Mouse (Mus musculus) midbrain, postnatal 0 days (tissue): ENCODE data around the gene Smo. TPM values are rescaled to one million over a fixed set of nuclear protein-coding genes. Genes with fewer than 3 reads are reported as not detected.

Source experiments
- ATAC-seq: fragments of 200-750 bp; cut with Nextera tagmentation; 2 replicates; pipeline ENCODE4 v1.8.0; 2017; ENCODE audit warnings: moderate number of reproducible peaks, mild to moderate bottlenecking, moderate TSS enrichment, moderate library complexity; ENCODE audit not compliant: low FRiP score
- DNase-seq: peaks from one replicate; pipeline ENCODE4 v3.0.0-alpha.2; 2015; ENCODE audit warnings: low spot score
- H3K27ac ChIP-seq: fragments of 300-500 bp; sonication (generic); 2 replicates; pipeline ENCODE4 v1.5.1; 2014; ENCODE audit warnings: low read depth, mild to moderate bottlenecking, low read length, mixed read lengths
- H3K27me3 ChIP-seq: fragments of 300-500 bp; sonication (generic); 2 replicates; pipeline ENCODE4 v1.6.1; 2014; ENCODE audit warnings: low read length, control low read depth, mixed read lengths; ENCODE audit not compliant: insufficient read depth
- H3K36me3 ChIP-seq: fragments of 300-500 bp; sonication (generic); 2 replicates; pipeline ENCODE4 v1.6.1; 2014; ENCODE audit warnings: low read length, control low read depth, mixed read lengths; ENCODE audit not compliant: insufficient read depth
- H3K4me1 ChIP-seq: fragments of 300-500 bp; sonication (generic); 2 replicates; pipeline ENCODE4 v1.6.1; 2014; ENCODE audit warnings: mild to moderate bottlenecking, control low read depth, antibody characterized with exemption, low read length, mixed read lengths; ENCODE audit not compliant: insufficient read depth
- H3K4me2 ChIP-seq: fragments of 300-500 bp; sonication (generic); 2 replicates; pipeline ENCODE4 v1.6.1; 2014; ENCODE audit warnings: low read depth, mild to moderate bottlenecking, low read length, mixed read lengths; ENCODE audit not compliant: poor library complexity, severe bottlenecking
- H3K4me3 ChIP-seq: fragments of 300-500 bp; sonication (generic); 2 replicates; pipeline ENCODE4 v1.5.1; 2014; ENCODE audit warnings: low read depth, mild to moderate bottlenecking, low read length, moderate library complexity
- H3K9ac ChIP-seq: fragments of 300-500 bp; sonication (generic); replicated peaks from 2 replicates; pipeline ENCODE4 v1.6.1; 2014; ENCODE audit warnings: mild to moderate bottlenecking, low read length, moderate library complexity, mixed read lengths; ENCODE audit not compliant: poor library complexity, severe bottlenecking
- H3K9me3 ChIP-seq: fragments of 300-500 bp; sonication (generic); 2 replicates; pipeline ENCODE4 v1.6.1; 2016; ENCODE audit warnings: low read length, control low read depth
- CTCF ChIP-seq: IDR thresholded peaks from 2 replicates; pipeline ENCODE4 v1.5.1; 2016; ENCODE audit warnings: antibody characterized with exemption, mild to moderate bottlenecking
- WGBS: fragments of 180-500 bp; shearing (Covaris S2); extraction: QIAGEN DNeasy Blood & Tissue Kit; methylation state at CpG from one replicate; pipeline ENCODE4 v1.1.7; 2014; 5-methylcytosine and 5-hydroxymethylcytosine counted together
- polyA plus RNA-seq: library from polyadenylated mRNA; unstranded; fragments of >200 nt; fragmentation: Nextera tagmentation; extraction: Ambion mirVana; gene quantifications from 2 replicates; pipeline ENCODE4 v1.2.1, GENCODE M21; 2015
- total RNA-seq: library from RNA; depleted of rRNA; stranded (reverse); fragments of >200 nt; gene quantifications from 2 replicates; pipeline ENCODE4 v1.2.3, GENCODE M21; 2014

Gene Smo
- total and polyA plus RNA-seq, 2 experiments from 2014 or later, result 7.8 to 42.3 TPM

GRCm38 (mm10) chr6:29735689-29736451, 567 bp downstream of the Smo start:
- no peaks in the 10 kb centered on the region for H3K4me1 ChIP-seq
- DNase-seq, result peak; percentile 44
- peak; percentile 81 for ATAC-seq
- H3K9me3 ChIP-seq, result no peaks in the 10 kb centered on the region
- H3K4me3 ChIP-seq, result peak overlapping the region; percentile 64
- under 1% methylated on average over 69 of the region's 75 CpGs for WGBS
- peak overlapping the region; percentile 61 for H3K9ac ChIP-seq
- H3K4me2 ChIP-seq, result peak overlapping the region; percentile 89
- no peak for TF ChIP-seq CTCF
- peak overlapping the region; percentile 60 for H3K27ac ChIP-seq
- no peaks in the 10 kb centered on the region for H3K27me3 ChIP-seq
- no peaks in the 10 kb centered on the region for H3K36me3 ChIP-seq

GRCm38 (mm10) chr6:29736610-29737458, 1.5 kb downstream of the Smo start:
- peak overlapping the region; percentile 60; the same call in 1 of the 2 replicates for H3K27ac ChIP-seq

GRCm38 (mm10) chr6:29751466-29752152, 16.3 kb downstream of the Smo start:
- Histone ChIP-seq H3K4me2 (no peak overlapping the region), H3K36me3 (no peaks in the 10 kb centered on the region), H3K9ac (no peak overlapping the region), H3K27me3 (no peaks in the 10 kb centered on the region), H3K27ac (no peak overlapping the region), H3K4me3 (no peak overlapping the region), H3K4me1 (no peaks in the 10 kb centered on the region), H3K9me3 (peaks cover 12% of the 10 kb centered on the region)
- no peak for TF ChIP-seq CTCF
- ATAC-seq (no peak), DNase-seq (no peak)
- 96% methylated on average over 3 of the region's 3 CpGs for WGBS

More at GRCm38 (mm10) chr6:29736610-29737458, 1.5 kb downstream of the Smo start:
- Histone ChIP-seq H3K27me3 (no peaks in the 10 kb centered on the region), H3K36me3 (no peaks in the 10 kb centered on the region), H3K4me3 (peak overlapping the region; percentile 64), H3K9ac (peak overlapping the region; percentile 61), H3K4me1 (no peaks in the 10 kb centered on the region), H3K9me3 (no peaks in the 10 kb centered on the region), H3K4me2 (peak overlapping the region; percentile 89)
- TF ChIP-seq CTCF, result no peak
- WGBS, result 16% methylated on average over 13 of the region's 13 CpGs
- ATAC-seq (no peak), DNase-seq (no peak)

- WGBS, result 72% methylated on average over 11 of the region's 11 CpGs
- ATAC-seq, result no peak
Measured at GRCm38 (mm10) chr6:29753336-29753735, 18.0 kb downstream of the Smo start.

DNA sequence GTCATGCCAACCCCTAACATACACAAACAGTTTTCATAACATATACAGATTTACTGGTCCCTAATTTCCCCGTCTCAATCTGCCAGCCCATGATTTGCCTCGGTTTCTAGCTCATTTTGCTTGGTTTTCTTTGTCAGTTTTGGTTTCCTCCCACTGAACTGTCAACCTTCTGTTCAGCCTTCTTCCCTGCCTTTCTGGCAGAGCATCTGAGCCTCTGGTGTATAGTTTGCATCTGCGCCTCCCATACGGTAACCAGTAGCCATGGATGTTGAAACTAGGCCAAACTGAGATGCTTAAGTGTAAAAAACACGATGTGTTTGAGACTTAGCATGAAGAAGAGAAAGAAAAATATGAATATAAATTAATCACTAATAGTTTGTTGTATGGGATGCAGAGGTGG, 20.7 kb downstream of the Smo start:
- DNase-seq (peak; percentile 59), ATAC-seq (no peak)
- Histone ChIP-seq H3K9me3 (no peaks in the 10 kb centered on the region), H3K9ac (no peak overlapping the region), H3K27ac (no peak overlapping the region), H3K4me1 (no peaks in the 10 kb centered on the region), H3K36me3 (no peaks in the 10 kb centered on the region), H3K4me2 (no peak overlapping the region), H3K27me3 (no peaks in the 10 kb centered on the region), H3K4me3 (no peak overlapping the region)
- no peak for TF ChIP-seq CTCF
- 84% methylated on average over 5 of the region's 5 CpGs for WGBS

More at GRCm38 (mm10) chr6:29753336-29753735, 18.0 kb downstream of the Smo start:
- Histone ChIP-seq H3K27me3 (no peaks in the 10 kb centered on the region), H3K27ac (no peak overlapping the region), H3K4me1 (no peaks in the 10 kb centered on the region), H3K4me2 (no peak overlapping the region), H3K36me3 (no peaks in the 10 kb centered on the region), H3K9me3 (peaks cover 6% of the 10 kb centered on the region), H3K9ac (no peak overlapping the region), H3K4me3 (no peak overlapping the region)
- TF ChIP-seq CTCF, result no peak
- no peak for DNase-seq
